Mouse (Mus musculus) myocyte (in vitro differentiated cells): ENCODE measurements around the gene Lgals3.

Source experiments
- CEBPB ChIP-seq: IDR thresholded peaks from 2 replicates; pipeline ENCODE4 v1.6.1; 2011; ENCODE audit warnings: mild to moderate bottlenecking, moderate library complexity; ENCODE audit not compliant: poor library complexity, insufficient read depth, severe bottlenecking
- E2F4 ChIP-seq: IDR thresholded peaks from one replicate; pipeline ENCODE4 v1.6.1; 2011; ENCODE audit warnings: mild to moderate bottlenecking, control low read depth, moderate library complexity; ENCODE audit not compliant: insufficient read depth
- MAX ChIP-seq: IDR thresholded peaks from one replicate; pipeline ENCODE4 v1.6.1; 2011; ENCODE audit warnings: low read depth, mild to moderate bottlenecking, control low read depth
- MYOD1 ChIP-seq, 3 experiments: IDR thresholded peaks; one replicate each; pipeline ENCODE4 v1.6.1; 2011; ENCODE audit warnings: control low read depth in 2 of 3, low read depth in 2 of 3, mild to moderate bottlenecking in 2 of 3, moderate library complexity in 1 of 3; ENCODE audit not compliant: insufficient read length in 2 of 3, control insufficient read depth in 1 of 3
- MYOG ChIP-seq, 3 experiments: IDR thresholded peaks; one replicate each; pipeline ENCODE4 v1.6.1; 2011; ENCODE audit warnings: control low read depth in 2 of 3, low read depth in 2 of 3, mild to moderate bottlenecking in 2 of 3; ENCODE audit not compliant: insufficient read length in 2 of 3, control insufficient read depth in 1 of 3, insufficient read depth in 1 of 3
- POLR2A ChIP-seq: IDR thresholded peaks from one replicate; pipeline ENCODE4 v1.6.1; 2011; ENCODE audit warnings: low read depth, mild to moderate bottlenecking, control low read depth, moderate library complexity; ENCODE audit not compliant: insufficient read length
- POLR2AphosphoS2 ChIP-seq: IDR thresholded peaks from one replicate; pipeline ENCODE4 v1.6.1; 2011; ENCODE audit warnings: low read depth, control low read depth; ENCODE audit not compliant: insufficient read length
- TCF12 ChIP-seq: IDR thresholded peaks from one replicate; pipeline ENCODE4 v1.6.1; 2011; ENCODE audit warnings: mild to moderate bottlenecking, control low read depth; ENCODE audit not compliant: poor library complexity, insufficient read depth, severe bottlenecking
- USF1 ChIP-seq: IDR thresholded peaks from one replicate; pipeline ENCODE4 v1.6.1; 2011; ENCODE audit warnings: low read depth, mild to moderate bottlenecking, control low read depth, moderate library complexity

DNA sequence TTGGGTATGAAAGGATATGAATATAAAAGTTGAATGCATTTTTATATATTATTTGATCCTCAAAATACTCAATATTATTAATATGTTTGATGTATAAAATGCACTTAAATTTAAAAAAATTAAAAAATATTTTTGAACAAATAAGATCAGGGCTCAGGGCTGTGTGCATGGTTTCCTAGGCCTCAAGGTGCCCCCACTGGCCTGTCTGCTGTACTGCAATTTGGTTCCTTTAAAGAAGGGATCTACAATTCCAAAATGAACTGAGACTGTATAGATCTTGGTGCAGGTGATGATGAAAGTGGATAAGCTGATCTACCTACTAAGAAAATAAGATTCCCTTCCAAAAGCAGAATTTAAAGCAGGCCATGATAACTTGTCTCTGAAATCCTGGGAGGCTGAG is 65.4 kb downstream of the Lgals3 start:
- no peak for TF ChIP-seq TCF12
- TF ChIP-seq E2F4, result no peak
- TF ChIP-seq MAX, result no peak
- TF ChIP-seq POLR2AphosphoS2, result no peak
- TF ChIP-seq POLR2A, result no peak
- TF ChIP-seq MYOG (IDR thresholded peaks at IDR 0.05; ENCODE audit: control insufficient read depth in 1 of 3, insufficient read depth in 1 of 3, insufficient read length in 2 of 3, low read depth in 2 of 3), result no peak
- TF ChIP-seq USF1, result no peak
- TF ChIP-seq MYOD1 (IDR thresholded peaks at IDR 0.05; ENCODE audit: control insufficient read depth in 1 of 3, insufficient read length in 2 of 3, low read depth in 2 of 3), result no peak
- TF ChIP-seq CEBPB, result no peak
